Mouse (Mus musculus): ENCODE results near the gene Syt6.
"Not testable (repeated sequence)": the region's sequence is repeated elsewhere in the genome, so short reads cannot be mapped to it uniquely, and the experiment has no call there.

Gene Syt6

GRCm38 (mm10) chr3:103601011-103601410 is 26.0 kb downstream of the Syt6 start:
- DNase-seq (ENCODE audit: low spot score in 2 of 2): no peak

DNA sequence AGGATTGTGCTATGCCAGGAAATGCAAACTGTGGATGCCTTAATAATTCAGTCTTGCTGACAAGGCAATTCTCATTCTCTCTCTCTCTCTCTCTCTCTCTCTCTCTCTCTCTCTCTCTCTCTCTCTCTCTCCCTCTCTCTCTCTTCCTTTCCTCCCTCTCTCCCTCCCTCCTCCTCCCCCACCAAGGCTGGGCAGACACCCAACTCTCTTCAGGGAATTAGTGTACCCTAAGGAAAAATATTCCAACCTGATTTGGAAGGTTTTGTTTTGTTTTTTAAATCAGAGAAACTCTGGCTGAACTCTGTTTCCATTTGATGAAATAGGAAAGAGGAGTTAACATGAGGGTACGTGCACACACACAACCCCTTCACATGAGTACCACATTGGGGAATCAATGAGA is 26.5 kb downstream of the Syt6 start:
- no peak for DNase-seq (ENCODE audit: low spot score in 2 of 2)

GRCm38 (mm10) chr3:103606045-103606597 is 31.1 kb downstream of the Syt6 start:
- no peak for DNase-seq (ENCODE audit: low spot score in 2 of 2)

- DNase-seq (ENCODE audit: low spot score in 2 of 2): no peak
Observed at GRCm38 (mm10) chr3:103606660-103607595, 31.9 kb downstream of the Syt6 start.

GRCm38 (mm10) chr3:103610231-103610630 is 35.2 kb downstream of the Syt6 start:
- DNase-seq (ENCODE audit: low spot score in 2 of 2): no peak

- no peak for DNase-seq (ENCODE audit: low spot score in 2 of 2)
Observed at GRCm38 (mm10) chr3:103612636-103613355, 37.8 kb downstream of the Syt6 start.

- DNase-seq (ENCODE audit: low spot score in 2 of 2): no peak
Observed at GRCm38 (mm10) chr3:103615621-103616020, 40.6 kb downstream of the Syt6 start.

- no peak for DNase-seq (ENCODE audit: low spot score in 2 of 2)
Observed at GRCm38 (mm10) chr3:103616981-103617380, 42.0 kb downstream of the Syt6 start.

DNA sequence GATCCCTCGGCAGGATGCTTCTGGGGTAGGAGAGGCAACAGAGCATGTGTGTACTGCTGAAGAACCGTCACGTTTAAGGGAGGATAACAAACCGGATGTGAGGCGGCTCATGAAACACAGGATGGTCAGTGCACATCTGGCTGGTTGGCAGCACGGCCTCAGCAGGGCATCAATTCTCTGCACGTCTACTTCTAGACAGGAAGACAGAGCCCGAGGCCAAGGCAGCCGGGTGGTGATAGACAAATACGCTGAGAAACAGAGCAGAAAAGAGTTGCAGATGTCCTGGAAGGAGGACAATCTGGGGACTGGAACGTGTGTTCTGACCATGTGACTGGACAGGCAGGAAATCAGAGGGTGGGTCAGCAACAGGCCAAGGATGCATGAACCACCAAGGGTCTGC is 45.1 kb downstream of the Syt6 start:
- no peak for DNase-seq (ENCODE audit: low spot score in 2 of 2)

DNA sequence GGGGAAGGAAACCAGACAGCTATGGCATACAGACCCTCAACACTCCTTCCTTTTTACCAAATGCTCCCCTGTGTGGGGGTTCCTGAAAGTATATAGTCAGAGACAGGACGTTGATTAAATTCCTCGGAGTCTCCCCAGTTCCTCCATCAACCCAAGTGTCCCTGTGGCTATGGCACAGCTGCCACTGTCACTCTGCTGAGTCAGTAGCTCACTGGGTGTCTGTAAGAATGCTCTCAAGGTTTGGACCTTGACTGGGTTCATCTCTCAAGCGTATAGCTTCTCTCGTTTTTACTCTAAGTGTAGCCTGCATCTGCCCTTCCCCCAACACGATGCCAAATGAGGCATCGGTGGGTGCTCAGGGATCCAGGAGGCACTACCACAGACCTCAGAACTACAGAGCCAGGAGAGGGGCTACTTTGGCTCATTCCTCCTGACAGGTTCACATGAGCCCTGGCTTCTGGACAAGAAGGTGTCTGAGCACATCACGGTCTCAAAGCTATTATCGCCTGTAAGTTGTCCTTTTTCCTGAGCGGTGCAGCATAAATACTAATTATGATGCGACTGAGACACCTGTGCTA is 49.0 kb downstream of the Syt6 start:
- DNase-seq (ENCODE audit: low spot score in 2 of 2): no peak

DNA sequence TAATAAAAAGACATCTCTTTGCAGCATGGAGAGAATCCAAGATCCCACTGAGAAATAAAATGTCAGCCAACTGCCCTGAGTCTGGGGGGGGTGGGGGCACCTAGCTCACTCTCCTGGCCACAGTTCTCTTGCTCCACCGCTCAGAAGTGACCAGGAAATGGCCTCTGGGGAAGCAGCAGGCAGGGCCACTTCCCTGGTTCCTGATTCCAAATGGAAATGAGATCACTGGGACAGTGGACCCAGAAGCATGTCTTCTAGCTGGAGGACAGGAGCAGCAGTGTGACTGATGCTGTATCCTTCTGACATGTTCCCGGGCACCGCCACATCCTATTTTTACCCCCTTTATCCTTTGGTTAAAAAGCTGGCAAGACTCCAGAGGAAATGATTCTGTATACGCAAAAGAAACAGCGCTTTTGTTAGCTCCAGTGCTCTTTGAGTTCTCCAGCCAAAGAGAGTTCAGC is 49.6 kb downstream of the Syt6 start:
- no peak for DNase-seq (ENCODE audit: low spot score in 2 of 2)

DNA sequence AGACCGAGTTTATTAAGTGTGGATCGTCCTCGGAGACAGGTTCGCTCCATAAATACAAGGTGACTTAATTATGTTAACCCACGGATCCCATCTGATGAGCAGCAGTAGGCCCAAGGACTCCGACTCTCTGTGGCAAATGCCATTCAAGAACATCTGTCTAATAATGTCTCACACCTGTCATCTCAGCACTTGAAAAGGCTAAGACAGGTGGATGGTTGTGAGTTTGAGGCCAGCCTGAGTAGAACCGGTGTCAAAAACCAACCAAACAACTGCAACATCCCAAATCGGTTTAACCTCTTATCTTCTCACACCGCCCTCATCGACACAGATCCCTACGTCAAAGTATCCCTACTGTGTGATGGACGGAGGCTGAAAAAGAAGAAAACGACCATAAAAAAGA is 50.1 kb downstream of the Syt6 start:
- DNase-seq (ENCODE audit: low spot score in 2 of 2): no peak

DNA sequence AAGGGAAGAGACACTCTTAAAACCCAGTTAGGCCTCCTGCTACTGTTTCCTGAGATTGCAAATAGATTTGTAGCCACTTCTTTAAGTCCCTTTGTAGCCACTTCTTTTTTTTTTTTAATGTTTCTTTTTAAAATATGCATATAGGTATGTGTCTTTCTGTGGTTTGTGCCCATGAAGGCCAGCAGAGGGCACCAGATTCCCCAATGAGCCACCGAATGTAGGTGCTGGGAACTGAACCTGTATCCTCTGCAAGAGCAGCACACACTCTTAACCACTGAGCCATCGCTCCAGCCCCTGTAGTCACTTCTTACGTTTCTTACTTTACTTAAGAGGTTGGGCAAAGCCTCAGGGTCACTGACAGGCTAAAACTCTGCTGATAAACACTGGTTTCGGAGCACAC is 51.5 kb downstream of the Syt6 start:
- DNase-seq (ENCODE audit: low spot score in 2 of 2): no peak

DNA sequence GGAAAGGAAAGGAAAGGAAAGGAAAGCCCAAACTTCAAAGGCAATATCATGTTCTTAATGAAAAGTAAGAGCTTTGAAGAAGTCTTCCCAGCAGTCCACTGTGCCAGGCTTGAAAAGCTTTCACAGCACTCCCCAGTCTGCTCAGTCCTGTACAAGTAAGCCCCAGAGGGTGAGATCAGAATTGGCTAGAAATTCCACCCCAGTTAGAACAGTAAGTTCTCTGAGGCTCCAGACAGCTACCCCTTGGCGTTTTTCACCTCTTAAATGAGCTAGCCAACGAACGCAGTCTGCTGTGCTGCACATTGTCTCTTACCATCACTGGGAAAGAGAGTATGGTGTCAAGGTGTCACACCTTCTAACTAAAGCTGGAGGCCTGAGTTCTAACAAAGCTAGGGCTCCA is 52.6 kb downstream of the Syt6 start:
- DNase-seq (ENCODE audit: low spot score in 2 of 2): no peak

DNA sequence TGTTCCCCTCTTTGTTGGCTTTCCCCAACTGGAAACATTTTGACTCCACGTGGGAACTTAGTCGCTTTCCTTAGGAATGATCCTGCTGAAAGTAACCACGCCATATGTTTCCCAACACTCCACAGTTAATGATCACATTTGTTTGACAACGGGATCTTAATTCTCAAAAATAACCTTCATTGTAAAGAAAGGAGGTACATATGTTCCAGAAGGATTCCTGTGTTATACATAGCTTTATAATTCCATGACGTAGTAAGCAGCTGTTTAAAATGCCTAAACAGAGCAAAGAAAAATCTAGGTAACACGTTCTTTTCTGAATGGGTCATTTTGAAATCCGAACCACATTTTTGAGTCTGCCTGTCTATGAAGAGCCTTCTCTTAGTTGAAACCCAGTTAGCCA is 58.1 kb downstream of the Syt6 start:
- no peak for DNase-seq (ENCODE audit: low spot score in 2 of 2)

- no peak for DNase-seq (ENCODE audit: low spot score in 2 of 2)
Observed at GRCm38 (mm10) chr3:103633831-103634230, 58.8 kb downstream of the Syt6 start.

GRCm38 (mm10) chr3:103634256-103634655 is 59.2 kb downstream of the Syt6 start:
- no peak for DNase-seq (ENCODE audit: low spot score in 2 of 2)

GRCm38 (mm10) chr3:103637641-103638040 is 62.6 kb downstream of the Syt6 start:
- no peak for DNase-seq (ENCODE audit: low spot score in 2 of 2)

DNA sequence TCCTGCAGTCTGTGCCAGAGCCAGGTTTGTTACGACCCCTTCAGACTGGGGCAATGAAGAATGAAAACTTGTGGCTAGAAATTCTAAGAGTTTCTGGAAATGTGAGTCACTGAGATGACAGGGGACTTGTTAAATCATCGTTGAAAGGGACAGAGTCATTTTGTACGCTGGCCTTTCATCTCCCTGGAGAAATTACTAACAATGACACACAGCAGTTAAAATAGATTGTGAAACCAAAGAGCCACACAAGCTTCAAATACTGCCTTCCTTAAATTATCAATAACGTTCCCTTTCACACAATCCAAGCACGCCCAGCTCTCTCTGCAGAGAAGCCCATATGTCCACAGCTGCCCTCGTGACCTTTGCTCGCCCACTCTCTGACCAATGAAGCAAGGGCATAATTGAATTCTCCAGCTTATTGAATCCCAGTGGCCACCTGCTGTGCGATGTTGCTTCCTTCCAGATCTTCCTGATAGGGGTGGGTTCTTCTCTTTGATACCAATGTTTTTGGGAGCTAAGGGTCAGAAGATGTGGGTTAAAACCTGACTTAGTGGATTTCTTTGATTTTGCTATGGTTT is 65.3 kb downstream of the Syt6 start:
- DNase-seq (ENCODE audit: low spot score in 2 of 2): no peak

DNA sequence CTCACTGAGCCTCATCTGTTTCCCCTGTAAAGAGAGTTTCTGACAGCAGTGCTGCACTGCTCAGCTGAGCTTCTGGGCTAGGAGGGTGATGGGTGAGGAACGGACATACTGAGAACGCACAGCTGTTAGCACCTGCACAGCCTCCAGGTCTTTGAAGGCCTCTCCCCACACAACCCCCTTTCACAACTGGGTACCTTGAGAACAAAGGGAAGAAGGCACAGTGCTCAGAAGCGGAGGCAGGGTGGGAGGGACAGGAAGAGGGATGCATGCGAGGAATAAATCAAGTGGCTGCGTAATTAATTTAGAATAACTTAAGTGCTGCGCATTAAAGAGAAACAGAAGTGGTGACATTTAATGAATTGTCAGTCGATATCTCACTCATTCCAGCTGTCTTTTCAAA is 66.3 kb downstream of the Syt6 start:
- DNase-seq (ENCODE audit: low spot score in 2 of 2): no peak

- DNase-seq (ENCODE audit: low spot score in 2 of 2): not testable (repeated sequence)
Observed at GRCm38 (mm10) chr3:103645968-103646367, 70.9 kb downstream of the Syt6 start, which contains the start of gene Atg4a-ps. TSS of gene Atg4a-ps (minus strand) at chr3:103646068.

All from spleen, postnatal 36 days (tissue).